Mouse (Mus musculus): ENCODE results near the gene Ppp1r12a. TPM values are rescaled to one million over a fixed set of nuclear protein-coding genes. Genes with fewer than 3 reads are reported as not detected.
A peak's percentile ranks its signal among the peaks of the same experiment; 100 is the strongest.

Gene Ppp1r12a
- polyA plus RNA-seq, 1 experiment: 17.5 TPM

DNA sequence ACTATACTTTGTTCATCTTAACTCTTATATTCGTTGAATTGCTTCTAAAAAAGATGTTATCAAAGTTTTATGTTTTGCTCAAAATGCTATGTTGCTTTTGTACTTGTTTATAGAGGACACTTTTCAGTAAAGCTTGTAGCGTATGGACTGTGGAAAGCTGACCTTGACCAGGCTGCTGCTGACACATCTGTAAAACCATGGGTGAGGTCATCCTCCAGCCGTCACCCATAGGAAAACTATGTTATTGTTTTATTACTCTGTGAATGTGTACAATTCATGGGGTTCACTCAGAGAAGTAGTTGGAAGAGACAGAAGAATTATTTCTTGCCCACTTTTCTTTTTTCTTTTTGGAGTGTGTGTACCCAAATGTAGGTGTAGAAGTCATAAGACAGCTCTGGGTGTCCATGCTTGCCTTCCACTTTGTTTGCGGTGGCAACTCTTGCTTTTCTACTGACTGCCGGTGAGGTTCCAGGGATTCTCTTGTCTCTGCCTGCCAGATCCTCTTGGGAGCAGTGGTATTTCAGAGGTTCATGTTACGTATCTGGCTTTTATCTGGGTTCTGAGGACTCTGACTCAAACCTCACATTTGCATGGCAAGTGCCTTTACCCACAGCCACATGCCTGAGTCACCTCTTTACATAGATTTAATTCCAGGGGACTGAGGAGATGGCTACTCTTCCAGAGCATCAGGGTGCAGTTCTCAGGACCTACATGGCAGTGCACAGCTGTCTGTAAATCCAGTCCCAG, 11.0 kb downstream of the Ppp1r12a start:
- Histone ChIP-seq H3ac (ENCODE audit: control insufficient read depth, insufficient read length, low read depth) (no peak overlapping the region), H3K4me3 (ENCODE audit: insufficient read depth, poor library complexity, severe bottlenecking) (no peak overlapping the region), H3K36me3 (ENCODE audit: control insufficient read depth, insufficient read depth) (peaks cover 10% of the 10 kb centered on the region), H3K27me3 (ENCODE audit: control insufficient read depth, insufficient read depth, insufficient read length) (no peaks in the 10 kb centered on the region), H3K79me3 (ENCODE audit: low read depth) (peaks cover 86% of the 10 kb centered on the region), H3K79me2 (ENCODE audit: control insufficient read depth, insufficient read depth) (peaks cover 96% of the 10 kb centered on the region)
- no peak for TF ChIP-seq USF1 (IDR thresholded peaks at IDR 0.05; ENCODE audit: low read depth)
- TF ChIP-seq MYOD1 (IDR thresholded peaks at IDR 0.05; ENCODE audit: control insufficient read depth, insufficient read length, low read depth): peak; percentile 49
- no peak for TF ChIP-seq MAX (IDR thresholded peaks at IDR 0.05)
- TF ChIP-seq MYOG (IDR thresholded peaks at IDR 0.05; ENCODE audit: control insufficient read depth, extremely low read depth, insufficient read length): no peak
- no peak for TF ChIP-seq FOSL1 (IDR thresholded peaks at IDR 0.05; ENCODE audit: insufficient read depth, low read length, poor library complexity, severe bottlenecking)
- no peak for TF ChIP-seq CTCF (IDR thresholded peaks at IDR 0.05; ENCODE audit: control insufficient read depth, insufficient read depth, insufficient read length)
- TF ChIP-seq CEBPB (IDR thresholded peaks at IDR 0.05; ENCODE audit: low read depth): peak; percentile 5

DNA sequence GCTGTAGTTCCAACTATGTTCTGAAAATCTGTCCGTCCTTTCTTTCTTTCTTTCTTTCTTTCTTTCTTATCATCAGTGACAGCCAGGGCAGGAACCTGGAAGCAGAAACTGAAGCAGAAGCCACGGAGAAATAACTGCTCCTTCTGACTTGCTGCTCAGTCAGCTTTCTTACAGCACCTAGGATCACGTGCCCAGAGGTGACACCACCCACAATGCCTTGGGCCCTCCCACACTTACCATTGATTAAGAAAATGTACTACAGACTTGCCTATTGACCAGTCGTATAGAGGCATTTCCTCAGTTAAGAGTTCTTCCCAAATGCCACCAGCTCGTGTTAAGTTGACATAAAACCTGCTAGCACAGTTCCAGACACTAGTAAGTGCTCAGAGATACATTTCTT, 12.1 kb downstream of the Ppp1r12a start:
- H3K36me3 ChIP-seq (ENCODE audit: control insufficient read depth, insufficient read depth): peaks cover 10% of the 10 kb centered on the region
- H3K4me3 ChIP-seq (ENCODE audit: insufficient read depth, poor library complexity, severe bottlenecking): no peak overlapping the region
- H3ac ChIP-seq (ENCODE audit: control insufficient read depth, insufficient read length, low read depth): no peak overlapping the region
- H3K79me2 ChIP-seq (ENCODE audit: control insufficient read depth, insufficient read depth): peaks cover 96% of the 10 kb centered on the region
- H3K27me3 ChIP-seq (ENCODE audit: control insufficient read depth, insufficient read depth, insufficient read length): no peaks in the 10 kb centered on the region
- peaks cover 85% of the 10 kb centered on the region for H3K79me3 ChIP-seq (ENCODE audit: low read depth)
- TF ChIP-seq MYOG (IDR thresholded peaks at IDR 0.05; ENCODE audit: control insufficient read depth, extremely low read depth, insufficient read length) (no peak), MAX (IDR thresholded peaks at IDR 0.05) (no peak), FOSL1 (IDR thresholded peaks at IDR 0.05; ENCODE audit: insufficient read depth, low read length, poor library complexity, severe bottlenecking) (no peak), USF1 (IDR thresholded peaks at IDR 0.05; ENCODE audit: low read depth) (no peak), CTCF (IDR thresholded peaks at IDR 0.05; ENCODE audit: control insufficient read depth, insufficient read depth, insufficient read length) (no peak), CEBPB (IDR thresholded peaks at IDR 0.05; ENCODE audit: low read depth) (no peak), MYOD1 (IDR thresholded peaks at IDR 0.05; ENCODE audit: control insufficient read depth, insufficient read length, low read depth) (no peak)

DNA sequence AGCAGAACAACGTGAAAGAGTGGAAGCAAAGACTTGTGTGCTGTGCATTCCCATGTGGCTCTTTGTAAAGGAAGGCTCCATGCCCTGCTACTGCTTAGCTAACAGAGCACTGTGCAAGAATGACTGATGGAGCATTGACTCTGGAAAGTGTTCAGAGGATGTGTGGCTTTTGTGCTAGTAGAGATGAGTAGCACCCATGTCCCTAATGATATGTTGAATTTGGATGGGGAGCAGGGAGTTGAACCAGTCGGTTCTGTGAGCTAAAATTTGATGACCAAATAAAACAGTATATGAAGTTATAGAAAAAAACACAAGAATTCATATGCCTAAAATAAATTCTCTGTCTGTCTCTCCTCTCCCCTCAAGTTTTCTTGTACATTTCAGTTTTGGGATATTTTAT, 13.9 kb downstream of the Ppp1r12a start:
- no peaks in the 10 kb centered on the region for H3K27me3 ChIP-seq (ENCODE audit: control insufficient read depth, insufficient read depth, insufficient read length)
- H3K79me3 ChIP-seq (ENCODE audit: low read depth): peaks cover 88% of the 10 kb centered on the region
- no peak for TF ChIP-seq MYOD1 (IDR thresholded peaks at IDR 0.05; ENCODE audit: control insufficient read depth, insufficient read length, low read depth)
- TF ChIP-seq FOSL1 (IDR thresholded peaks at IDR 0.05; ENCODE audit: insufficient read depth, low read length, poor library complexity, severe bottlenecking): no peak
- TF ChIP-seq MAX (IDR thresholded peaks at IDR 0.05): no peak
- no peak for TF ChIP-seq MYOG (IDR thresholded peaks at IDR 0.05; ENCODE audit: control insufficient read depth, extremely low read depth, insufficient read length)
- no peak for TF ChIP-seq CEBPB (IDR thresholded peaks at IDR 0.05; ENCODE audit: low read depth)
- TF ChIP-seq USF1 (IDR thresholded peaks at IDR 0.05; ENCODE audit: low read depth): no peak
- no peak for TF ChIP-seq CTCF (IDR thresholded peaks at IDR 0.05; ENCODE audit: control insufficient read depth, insufficient read depth, insufficient read length)
- H3K79me2 ChIP-seq (ENCODE audit: control insufficient read depth, insufficient read depth): peaks cover 96% of the 10 kb centered on the region
- no peak overlapping the region for H3ac ChIP-seq (ENCODE audit: control insufficient read depth, insufficient read length, low read depth)
- peaks cover 10% of the 10 kb centered on the region for H3K36me3 ChIP-seq (ENCODE audit: control insufficient read depth, insufficient read depth)
- no peak overlapping the region for H3K4me3 ChIP-seq (ENCODE audit: insufficient read depth, poor library complexity, severe bottlenecking)

DNA sequence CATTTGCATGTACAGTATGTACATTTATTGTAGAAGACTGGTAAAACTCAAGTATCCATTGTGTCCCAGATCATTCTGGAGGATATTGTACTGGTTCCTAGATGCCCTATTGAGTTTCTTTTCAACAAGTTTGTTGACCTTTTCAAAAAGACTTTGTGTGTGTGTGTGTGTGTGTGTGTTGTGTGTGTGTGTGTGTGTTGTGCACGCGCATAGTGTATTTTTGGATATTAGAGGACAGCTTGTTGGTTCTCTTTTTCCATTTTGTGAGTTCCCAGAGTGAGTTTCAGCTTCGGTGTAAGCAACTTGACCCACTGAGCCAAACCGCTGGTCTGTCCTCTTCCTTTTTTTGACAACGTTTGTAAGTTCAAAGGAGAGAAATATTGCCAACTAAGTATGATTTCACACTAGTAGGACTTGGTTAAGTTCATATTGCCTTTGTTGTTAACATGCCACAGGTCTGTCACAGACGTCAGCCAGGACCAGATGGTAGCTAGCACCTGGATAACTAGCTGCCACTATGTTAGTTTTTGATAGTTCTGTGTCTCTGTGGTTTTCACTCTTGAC, 16.4 kb downstream of the Ppp1r12a start:
- Histone ChIP-seq H3K36me3 (ENCODE audit: control insufficient read depth, insufficient read depth) (peaks cover 10% of the 10 kb centered on the region), H3ac (ENCODE audit: control insufficient read depth, insufficient read length, low read depth) (no peak overlapping the region), H3K79me3 (ENCODE audit: low read depth) (peaks cover 96% of the 10 kb centered on the region), H3K79me2 (ENCODE audit: control insufficient read depth, insufficient read depth) (peaks cover 100% of the 10 kb centered on the region), H3K27me3 (ENCODE audit: control insufficient read depth, insufficient read depth, insufficient read length) (no peaks in the 10 kb centered on the region), H3K4me3 (ENCODE audit: insufficient read depth, poor library complexity, severe bottlenecking) (no peak overlapping the region)
- TF ChIP-seq MYOD1 (IDR thresholded peaks at IDR 0.05; ENCODE audit: control insufficient read depth, insufficient read length, low read depth): no peak
- TF ChIP-seq FOSL1 (IDR thresholded peaks at IDR 0.05; ENCODE audit: insufficient read depth, low read length, poor library complexity, severe bottlenecking): no peak
- no peak for TF ChIP-seq CTCF (IDR thresholded peaks at IDR 0.05; ENCODE audit: control insufficient read depth, insufficient read depth, insufficient read length)
- TF ChIP-seq MYOG (IDR thresholded peaks at IDR 0.05; ENCODE audit: control insufficient read depth, extremely low read depth, insufficient read length): no peak
- TF ChIP-seq MAX (IDR thresholded peaks at IDR 0.05): no peak
- TF ChIP-seq CEBPB (IDR thresholded peaks at IDR 0.05; ENCODE audit: low read depth): no peak
- no peak for TF ChIP-seq USF1 (IDR thresholded peaks at IDR 0.05; ENCODE audit: low read depth)

DNA sequence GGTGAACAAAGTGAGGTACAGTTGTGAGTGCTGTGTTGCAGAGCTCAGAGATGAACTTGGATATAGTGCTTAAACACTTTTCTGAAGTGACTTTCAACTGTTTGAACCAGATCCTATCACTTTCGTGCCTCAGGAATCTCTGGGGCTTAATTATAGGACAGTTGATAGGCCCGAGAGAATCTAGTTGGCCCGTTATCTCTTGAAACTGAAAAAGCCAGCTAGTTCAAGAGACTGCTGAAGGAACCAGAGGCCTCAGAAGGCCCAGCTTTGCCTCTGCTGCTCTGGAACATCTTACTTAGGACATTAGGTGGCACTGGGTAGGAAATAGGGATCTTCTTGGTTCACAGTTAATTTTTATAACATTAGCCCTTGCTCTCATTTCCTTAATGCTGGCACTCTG, 17.4 kb downstream of the Ppp1r12a start:
- Histone ChIP-seq H3K36me3 (ENCODE audit: control insufficient read depth, insufficient read depth) (peaks cover 4% of the 10 kb centered on the region), H3ac (ENCODE audit: control insufficient read depth, insufficient read length, low read depth) (no peak overlapping the region), H3K79me3 (ENCODE audit: low read depth) (peaks cover 99% of the 10 kb centered on the region), H3K27me3 (ENCODE audit: control insufficient read depth, insufficient read depth, insufficient read length) (no peaks in the 10 kb centered on the region), H3K4me3 (ENCODE audit: insufficient read depth, poor library complexity, severe bottlenecking) (no peak overlapping the region), H3K79me2 (ENCODE audit: control insufficient read depth, insufficient read depth) (peaks cover 100% of the 10 kb centered on the region)
- TF ChIP-seq CTCF (IDR thresholded peaks at IDR 0.05; ENCODE audit: control insufficient read depth, insufficient read depth, insufficient read length) (no peak), FOSL1 (IDR thresholded peaks at IDR 0.05; ENCODE audit: insufficient read depth, low read length, poor library complexity, severe bottlenecking) (no peak), MYOG (IDR thresholded peaks at IDR 0.05; ENCODE audit: control insufficient read depth, extremely low read depth, insufficient read length) (no peak), MYOD1 (IDR thresholded peaks at IDR 0.05; ENCODE audit: control insufficient read depth, insufficient read length, low read depth) (no peak), CEBPB (IDR thresholded peaks at IDR 0.05; ENCODE audit: low read depth) (no peak), USF1 (IDR thresholded peaks at IDR 0.05; ENCODE audit: low read depth) (no peak), MAX (IDR thresholded peaks at IDR 0.05) (no peak)
